Mouse (Mus musculus) CH12.LX (cell line): Measurements from ENCODE around the gene Lypd6b. TPM values are rescaled to one million over a fixed set of nuclear protein-coding genes. Genes with fewer than 3 reads are reported as not detected.

Experiments
- DNase-seq: peaks from one replicate; pipeline ENCODE4 v3.0.0-alpha.2; 2013; ENCODE audit errors: extremely low read depth
- H3K27ac ChIP-seq: 2 replicates; pipeline ENCODE4 v1.5.1; 2012; ENCODE audit warnings: low read depth, mild to moderate bottlenecking, control low read depth, moderate library complexity; ENCODE audit not compliant: insufficient read depth
- H3K27me3 ChIP-seq: replicated peaks from 2 replicates; pipeline ENCODE3; 2012; ENCODE audit warnings: inconsistent platforms
- H3K36me3 ChIP-seq, 2 experiments: replicated peaks in 1 of 2; 2 replicates each; pipeline versions ENCODE3 to v1.6.1; 2012; ENCODE audit warnings: inconsistent platforms in 1 of 2, low read length in 1 of 2, mild to moderate bottlenecking in 1 of 2, mixed read lengths in 1 of 2, moderate library complexity in 1 of 2; ENCODE audit not compliant: control insufficient read depth in 1 of 2, insufficient read depth in 1 of 2
- H3K4me1 ChIP-seq, 2 experiments: 2 replicates each; pipeline ENCODE4 v1.6.1; 2012; ENCODE audit warnings: inconsistent platforms in 1 of 2, moderate library complexity in 1 of 2; ENCODE audit not compliant: insufficient read depth in 2 of 2, control insufficient read depth in 1 of 2
- H3K4me2 ChIP-seq: 2 replicates; pipeline ENCODE4 v1.6.1; 2012; ENCODE audit warnings: low read depth, mild to moderate bottlenecking, control low read depth; ENCODE audit not compliant: poor library complexity, insufficient read depth, severe bottlenecking
- H3K4me3 ChIP-seq, 3 experiments: fragments of 150-350 bp in 1 of 3; sonication (generic) in 1 of 3; replicated peaks in 1 of 3; 2 replicates each; pipeline versions ENCODE3 to v1.5.1; 2011 to 2012; ENCODE audit warnings: low read depth in 2 of 3, low read length in 2 of 3, mild to moderate bottlenecking in 2 of 3, moderate library complexity in 2 of 3, control low read depth in 1 of 3, improper control_type of control experiment in 1 of 3, inconsistent platforms in 1 of 3, mixed read lengths in 1 of 3; ENCODE audit not compliant: poor library complexity in 1 of 3
- H3K79me2 ChIP-seq: replicated peaks from 2 replicates; pipeline ENCODE4 v1.6.1; 2012; ENCODE audit warnings: mild to moderate bottlenecking, moderate library complexity; ENCODE audit not compliant: control insufficient read depth, poor library complexity, insufficient read depth, severe bottlenecking; ENCODE audit errors: extremely low read depth
- H3K9ac ChIP-seq: 2 replicates; pipeline ENCODE4 v1.6.1; 2012; ENCODE audit warnings: low read depth, mild to moderate bottlenecking, control low read depth, moderate library complexity; ENCODE audit not compliant: insufficient read depth
- H3K9me3 ChIP-seq: replicated peaks from 2 replicates; pipeline ENCODE3; 2012; ENCODE audit warnings: low read length, inconsistent platforms, mixed read lengths
- BHLHE40 ChIP-seq: IDR thresholded peaks from 2 replicates; pipeline ENCODE4 v1.6.1; 2011; ENCODE audit warnings: mild to moderate bottlenecking, low read depth, low read length, improper control_type of control experiment
- CHD2 ChIP-seq: IDR thresholded peaks from 2 replicates; pipeline ENCODE4 v1.6.1; 2011; ENCODE audit warnings: low read length, improper control_type of control experiment
- CTCF ChIP-seq, 2 experiments: IDR thresholded peaks in 1 of 2; conservative IDR thresholded peaks in 1 of 2; 2 replicates each; pipeline ENCODE4 v1.5.1; 2011 to 2012; ENCODE audit warnings: low read depth in 2 of 2, low read length in 2 of 2, improper control_type of control experiment in 1 of 2, inconsistent platforms in 1 of 2, mild to moderate bottlenecking in 1 of 2, moderate library complexity in 1 of 2
- E2F4 ChIP-seq: IDR thresholded peaks from 2 replicates; pipeline ENCODE4 v1.6.1; 2011; ENCODE audit warnings: low read depth, low read length, improper control_type of control experiment; ENCODE audit not compliant: insufficient replicate concordance
- IRF4 ChIP-seq: IDR thresholded peaks from 2 replicates; pipeline ENCODE4 v1.6.1; 2014; ENCODE audit warnings: low read depth, mild to moderate bottlenecking, inconsistent platforms, low read length, improper control_type of control experiment
- JUN ChIP-seq: IDR thresholded peaks from 2 replicates; pipeline ENCODE4 v1.6.1; 2011; ENCODE audit warnings: low read depth, mild to moderate bottlenecking, low read length, improper control_type of control experiment, moderate library complexity; ENCODE audit not compliant: insufficient read depth
- JUND ChIP-seq: conservative IDR thresholded peaks from 2 replicates; pipeline ENCODE4 v1.6.1; 2011; ENCODE audit warnings: low read depth, low read length, improper control_type of control experiment
- KAT2A ChIP-seq: IDR thresholded peaks from 2 replicates; pipeline ENCODE4 v1.6.1; 2012; ENCODE audit warnings: low read length, improper control_type of control experiment, inconsistent platforms; ENCODE audit not compliant: insufficient replicate concordance
- MAFK ChIP-seq: IDR thresholded peaks from 2 replicates; pipeline ENCODE4 v1.6.1; 2011; ENCODE audit warnings: low read length, improper control_type of control experiment; ENCODE audit not compliant: insufficient replicate concordance
- MAZ ChIP-seq: IDR thresholded peaks from 2 replicates; pipeline ENCODE4 v1.6.1; 2012; ENCODE audit warnings: low read depth, mild to moderate bottlenecking, inconsistent platforms, low read length, improper control_type of control experiment, moderate library complexity
- MXI1 ChIP-seq: IDR thresholded peaks from 2 replicates; pipeline ENCODE4 v1.6.1; 2011; ENCODE audit warnings: mild to moderate bottlenecking, low read depth, low read length, improper control_type of control experiment
- RAD21 ChIP-seq: IDR thresholded peaks from 2 replicates; pipeline ENCODE4 v1.6.1; 2011; ENCODE audit warnings: low read depth, mild to moderate bottlenecking, low read length, improper control_type of control experiment, moderate library complexity
- TCF12 ChIP-seq: IDR thresholded peaks from 2 replicates; pipeline ENCODE4 v1.6.1; 2014; ENCODE audit warnings: low read depth, mild to moderate bottlenecking, inconsistent platforms, low read length, improper control_type of control experiment
- UBTF ChIP-seq: IDR thresholded peaks from 2 replicates; pipeline ENCODE4 v1.6.1; 2012; ENCODE audit warnings: low read depth, mild to moderate bottlenecking, inconsistent platforms, low read length, improper control_type of control experiment, moderate library complexity
- USF1 ChIP-seq: IDR thresholded peaks from 2 replicates; pipeline ENCODE4 v1.6.1; 2014; ENCODE audit warnings: low read depth, mild to moderate bottlenecking, inconsistent platforms, low read length, improper control_type of control experiment
- USF2 ChIP-seq: conservative IDR thresholded peaks from 2 replicates; pipeline ENCODE4 v1.6.1; 2011; ENCODE audit warnings: low read depth, low read length, improper control_type of control experiment
- ZC3H11A ChIP-seq: IDR thresholded peaks from 2 replicates; pipeline ENCODE4 v1.6.1; 2012; ENCODE audit warnings: low read depth, mild to moderate bottlenecking, inconsistent platforms, low read length, improper control_type of control experiment
- ZMIZ1 ChIP-seq: IDR thresholded peaks from 2 replicates; pipeline ENCODE4 v1.6.1; 2012; ENCODE audit warnings: low read depth, mild to moderate bottlenecking, inconsistent platforms, low read length, improper control_type of control experiment
- dilution Hi-C: fragments of 300-500 bp; cut with MboI; formaldehyde crosslinking; loops from 2 replicates; pipeline ENCODE4 v1.14.3; 2020; ENCODE audit warnings: low sequenced_read_pairs; ENCODE audit not compliant: extremely low pct_unique_long_range_greater_than_20kb, extremely low pct_ligation_motif_present
- in situ Hi-C: fragments of 300-500 bp; cut with MboI; formaldehyde crosslinking; loops from 3 replicates; pipeline ENCODE4 v1.14.3; 2019; ENCODE audit warnings: low sequenced_read_pairs, low pct_ligation_motif_present, low pct_unique_long_range_greater_than_20kb, mixed read lengths
- polyA plus RNA-seq: library from polyadenylated mRNA; unstranded; fragments of >175 nt; gene quantifications from 2 replicates; pipeline ENCODE4 v1.2.1, GENCODE M21; 2012; ENCODE audit warnings: low read depth; ENCODE audit not compliant: insufficient read length
- total RNA-seq, 2 experiments: library from RNA; depleted of rRNA; stranded (reverse); fragments of 300-350 nt in 1 of 2; fragments of >200 nt in 1 of 2; gene quantifications; 2 replicates each; pipeline ENCODE4 v1.2.3; 2012 to 2014

Lypd6b gene
- total and polyA plus RNA-seq, 3 experiments = 0.15 to 1.4 TPM; not detected in 1

- H3K79me2 ChIP-seq = no peaks in the 10 kb centered on the region
- no peak for DNase-seq
- dilution Hi-C loops = no loop called here
- H3K27ac ChIP-seq = no peak overlapping the region
- no peak overlapping the region for H3K4me2 ChIP-seq
- TF ChIP-seq USF1 (no peak), ZC3H11A (no peak), TCF12 (no peak), E2F4 (no peak), KAT2A (no peak), IRF4 (no peak), RAD21 (no peak), ZMIZ1 (no peak), JUND (no peak), CHD2 (no peak), JUN (no peak), CTCF (conservative IDR thresholded peaks at IDR 0.05 in 1 of 2, IDR thresholded peaks at IDR 0.05 in 1 of 2; ENCODE audit: low read depth in 2 of 2, low read length in 2 of 2) (no peak), MXI1 (no peak), MAZ (no peak), UBTF (no peak)
- TF ChIP-seq, all 38 proteins: peak for 0
- in situ Hi-C loops = no loop called here
- Histone ChIP-seq H3K9ac (no peak overlapping the region), H3K27me3 (no peaks in the 10 kb centered on the region), H3K36me3 (no peaks in the 10 kb centered on the region), H3K9me3 (no peaks in the 10 kb centered on the region), H3K4me3 (no peak overlapping the region), H3K4me1 (no peaks in the 10 kb centered on the region)
Measured at GRCm38 (mm10) chr2:49917489-49917888, 130.0 kb downstream of the Lypd6b start.

DNA sequence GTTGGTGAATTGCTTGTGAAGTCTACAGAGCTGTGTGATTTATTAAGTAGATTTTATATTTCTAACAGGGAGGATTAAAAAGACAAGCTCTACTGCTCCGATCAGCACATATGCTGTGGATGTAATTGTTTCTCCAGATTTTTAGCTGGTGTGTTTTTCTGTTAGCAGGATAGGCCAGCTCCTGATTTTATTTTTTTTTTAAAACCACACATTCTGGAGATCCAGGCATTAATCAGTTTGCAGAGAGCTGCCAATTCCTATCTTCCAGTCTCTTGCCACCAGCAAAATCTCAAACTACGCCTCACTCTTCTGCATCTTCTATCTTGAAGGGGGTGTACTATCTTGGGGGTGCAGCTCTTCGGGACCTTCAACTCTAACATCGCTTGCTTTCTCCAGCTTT lies 130.6 kb downstream of the Lypd6b start:
- Histone ChIP-seq H3K36me3 (no peaks in the 10 kb centered on the region), H3K9me3 (no peaks in the 10 kb centered on the region), H3K4me1 (no peaks in the 10 kb centered on the region), H3K27me3 (no peaks in the 10 kb centered on the region), H3K4me2 (no peak overlapping the region), H3K27ac (no peak overlapping the region), H3K79me2 (no peaks in the 10 kb centered on the region), H3K9ac (no peak overlapping the region), H3K4me3 (no peak overlapping the region)
- TF ChIP-seq MAFK = no peak
- no peak for TF ChIP-seq BHLHE40
- TF ChIP-seq CHD2 = no peak
- TF ChIP-seq USF2 = no peak
- in situ Hi-C loops (no loop called here), dilution Hi-C loops (no loop called here)
- DNase-seq = no peak
